Mouse (Mus musculus): ENCODE results near the gene Smim20.

Gene Smim20

GRCm38 (mm10) chr5:53266181-53266580 lies 702 bp upstream of the Smim20 start:
- no peak for DNase-seq

GRCm38 (mm10) chr5:53268095-53268692 lies 1.3 kb downstream of the Smim20 start:
- DNase-seq, result no peak

GRCm38 (mm10) chr5:53269799-53270198 lies 2.9 kb downstream of the Smim20 start:
- DNase-seq, result no peak

GRCm38 (mm10) chr5:53270947-53271711 lies 4.2 kb downstream of the Smim20 start:
- no peak for DNase-seq

- DNase-seq, result no peak
Measured at GRCm38 (mm10) chr5:53272626-53273025, 5.7 kb downstream of the Smim20 start.

GRCm38 (mm10) chr5:53273699-53274430 lies 7.0 kb downstream of the Smim20 start:
- DNase-seq, result no peak

GRCm38 (mm10) chr5:53274811-53275355 lies 8.0 kb downstream of the Smim20 start:
- DNase-seq, result no peak

GRCm38 (mm10) chr5:53275376-53275775 lies 8.5 kb downstream of the Smim20 start:
- DNase-seq, result no peak

- no peak for DNase-seq
Measured at GRCm38 (mm10) chr5:53276470-53277022, 9.7 kb downstream of the Smim20 start.

- no peak for DNase-seq
Measured at GRCm38 (mm10) chr5:53277716-53278263, 10.9 kb downstream of the Smim20 start.

- no peak for DNase-seq
Measured at GRCm38 (mm10) chr5:53279216-53279813, 12.4 kb downstream of the Smim20 start.

- no peak for DNase-seq
Measured at GRCm38 (mm10) chr5:53282487-53282886, 15.6 kb downstream of the Smim20 start.

GRCm38 (mm10) chr5:53286406-53286805 lies 19.5 kb downstream of the Smim20 start:
- DNase-seq, result no peak

GRCm38 (mm10) chr5:53289438-53289837 lies 22.6 kb downstream of the Smim20 start:
- DNase-seq, result no peak

- no peak for DNase-seq
Measured at GRCm38 (mm10) chr5:53294627-53295026, 27.7 kb downstream of the Smim20 start.

- DNase-seq, result no peak
Measured at GRCm38 (mm10) chr5:53296961-53297360, 30.1 kb downstream of the Smim20 start.

GRCm38 (mm10) chr5:53301496-53301895 lies 34.6 kb downstream of the Smim20 start:
- no peak for DNase-seq

- no peak for DNase-seq
Measured at GRCm38 (mm10) chr5:53302895-53303670, 36.2 kb downstream of the Smim20 start.

GRCm38 (mm10) chr5:53303941-53304340 lies 37.1 kb downstream of the Smim20 start:
- no peak for DNase-seq

- no peak for DNase-seq
Measured at GRCm38 (mm10) chr5:53304936-53305335, 38.1 kb downstream of the Smim20 start.

- DNase-seq, result no peak
Measured at GRCm38 (mm10) chr5:53306864-53307263, 40.0 kb downstream of the Smim20 start.

GRCm38 (mm10) chr5:53307437-53307836 lies 40.6 kb downstream of the Smim20 start:
- no peak for DNase-seq
